Mouse (Mus musculus): ENCODE results near the gene Rab11fip4. TPM values are rescaled to one million over a fixed set of nuclear protein-coding genes. Genes with fewer than 3 reads are reported as not detected.
A peak's percentile ranks its signal among the peaks of the same experiment; 100 is the strongest.

Rab11fip4 gene
- polyA plus RNA-seq, 1 experiment = 4.7 TPM

- H3K4me1 ChIP-seq (ENCODE audit: control insufficient read depth, insufficient read depth, low read length) = no peaks in the 10 kb centered on the region; the same call in 1 of the 2 replicates
- WGBS = 12% methylated on average over 5 of the region's 5 CpGs
- H3K4me3 ChIP-seq (replicated peaks; ENCODE audit: control insufficient read depth, low read depth, low read length) = no peak overlapping the region
- TF ChIP-seq CTCF (IDR thresholded peaks at IDR 0.05; ENCODE audit: control insufficient read depth, insufficient read depth, low read length) (no peak), POLR2A (IDR thresholded peaks at IDR 0.05; ENCODE audit: borderline replicate concordance, control insufficient read depth, low read depth, low read length) (no peak)
- H3K27ac ChIP-seq (ENCODE audit: control insufficient read depth, insufficient read depth, low read depth, low read length, poor library complexity) = no peak overlapping the region; the same call in 1 of the 2 replicates
These were observed 32.0 kb downstream of the Rab11fip4 start for GRCm38 (mm10) chr11:79623029-79623428.

GRCm38 (mm10) chr11:79624801-79625302, 33.8 kb downstream of the Rab11fip4 start:
- Histone ChIP-seq H3K4me3 (replicated peaks; ENCODE audit: control insufficient read depth, low read depth, low read length) (no peak overlapping the region), H3K27ac (ENCODE audit: control insufficient read depth, insufficient read depth, low read depth, low read length, poor library complexity) (no peak overlapping the region), H3K4me1 (ENCODE audit: control insufficient read depth, insufficient read depth, low read length) (no peaks in the 10 kb centered on the region; the same call in 1 of the 2 replicates)
- WGBS = 32% methylated on average over 4 of the region's 4 CpGs
- TF ChIP-seq POLR2A (IDR thresholded peaks at IDR 0.05; ENCODE audit: borderline replicate concordance, control insufficient read depth, low read depth, low read length) (no peak), CTCF (IDR thresholded peaks at IDR 0.05; ENCODE audit: control insufficient read depth, insufficient read depth, low read length) (peak; percentile 77)

GRCm38 (mm10) chr11:79628716-79629115, 37.7 kb downstream of the Rab11fip4 start:
- H3K27ac ChIP-seq (ENCODE audit: control insufficient read depth, insufficient read depth, low read depth, low read length, poor library complexity) = no peak overlapping the region
- no peaks in the 10 kb centered on the region; the same call in 1 of the 2 replicates for H3K4me1 ChIP-seq (ENCODE audit: control insufficient read depth, insufficient read depth, low read length)
- H3K4me3 ChIP-seq (replicated peaks; ENCODE audit: control insufficient read depth, low read depth, low read length) = no peak overlapping the region
- 43% methylated on average over 3 of the region's 3 CpGs for WGBS
- TF ChIP-seq CTCF (IDR thresholded peaks at IDR 0.05; ENCODE audit: control insufficient read depth, insufficient read depth, low read length) (peak; percentile 54), POLR2A (IDR thresholded peaks at IDR 0.05; ENCODE audit: borderline replicate concordance, control insufficient read depth, low read depth, low read length) (no peak)

- H3K27ac ChIP-seq (ENCODE audit: control insufficient read depth, insufficient read depth, low read depth, low read length, poor library complexity) = no peak overlapping the region
- 82% methylated on average over 7 of the region's 7 CpGs for WGBS
These were observed 38.9 kb downstream of the Rab11fip4 start for GRCm38 (mm10) chr11:79629752-79630374.

GRCm38 (mm10) chr11:79630521-79630920, 39.5 kb downstream of the Rab11fip4 start:
- 74% methylated on average over 6 of the region's 6 CpGs for WGBS
- no peak for TF ChIP-seq POLR2A (IDR thresholded peaks at IDR 0.05; ENCODE audit: borderline replicate concordance, control insufficient read depth, low read depth, low read length)
- TF ChIP-seq CTCF (IDR thresholded peaks at IDR 0.05; ENCODE audit: control insufficient read depth, insufficient read depth, low read length) = no peak
- Histone ChIP-seq H3K4me3 (replicated peaks; ENCODE audit: control insufficient read depth, low read depth, low read length) (no peak overlapping the region), H3K4me1 (ENCODE audit: control insufficient read depth, insufficient read depth, low read length) (no peaks in the 10 kb centered on the region), H3K27ac (ENCODE audit: control insufficient read depth, insufficient read depth, low read depth, low read length, poor library complexity) (no peak overlapping the region)

More at GRCm38 (mm10) chr11:79629752-79630374, 38.9 kb downstream of the Rab11fip4 start:
- TF ChIP-seq POLR2A (IDR thresholded peaks at IDR 0.05; ENCODE audit: borderline replicate concordance, control insufficient read depth, low read depth, low read length) (no peak), CTCF (IDR thresholded peaks at IDR 0.05; ENCODE audit: control insufficient read depth, insufficient read depth, low read length) (no peak)
- H3K4me3 ChIP-seq (replicated peaks; ENCODE audit: control insufficient read depth, low read depth, low read length) = no peak overlapping the region
- H3K4me1 ChIP-seq (ENCODE audit: control insufficient read depth, insufficient read depth, low read length) = no peaks in the 10 kb centered on the region

GRCm38 (mm10) chr11:79633366-79633765, 42.4 kb downstream of the Rab11fip4 start:
- no peak overlapping the region for H3K4me3 ChIP-seq (replicated peaks; ENCODE audit: control insufficient read depth, low read depth, low read length)
- H3K27ac ChIP-seq (ENCODE audit: control insufficient read depth, insufficient read depth, low read depth, low read length, poor library complexity) = no peak overlapping the region
- WGBS = 77% methylated on average over 8 of the region's 8 CpGs
- TF ChIP-seq CTCF (IDR thresholded peaks at IDR 0.05; ENCODE audit: control insufficient read depth, insufficient read depth, low read length) = no peak
- TF ChIP-seq POLR2A (IDR thresholded peaks at IDR 0.05; ENCODE audit: borderline replicate concordance, control insufficient read depth, low read depth, low read length) = no peak
- no peaks in the 10 kb centered on the region for H3K4me1 ChIP-seq (ENCODE audit: control insufficient read depth, insufficient read depth, low read length)

- TF ChIP-seq CTCF (IDR thresholded peaks at IDR 0.05; ENCODE audit: control insufficient read depth, insufficient read depth, low read length) (no peak), POLR2A (IDR thresholded peaks at IDR 0.05; ENCODE audit: borderline replicate concordance, control insufficient read depth, low read depth, low read length) (no peak)
- no peak overlapping the region for H3K4me3 ChIP-seq (replicated peaks; ENCODE audit: control insufficient read depth, low read depth, low read length)
- WGBS = 80% methylated on average over 6 of the region's 6 CpGs
- H3K4me1 ChIP-seq (ENCODE audit: control insufficient read depth, insufficient read depth, low read length) = no peaks in the 10 kb centered on the region; the same call in 1 of the 2 replicates
- H3K27ac ChIP-seq (ENCODE audit: control insufficient read depth, insufficient read depth, low read depth, low read length, poor library complexity) = no peak overlapping the region
These were observed 44.8 kb downstream of the Rab11fip4 start for GRCm38 (mm10) chr11:79635661-79636449.

GRCm38 (mm10) chr11:79636481-79636880, 45.5 kb downstream of the Rab11fip4 start:
- no peak overlapping the region for H3K4me3 ChIP-seq (replicated peaks; ENCODE audit: control insufficient read depth, low read depth, low read length)
- TF ChIP-seq POLR2A (IDR thresholded peaks at IDR 0.05; ENCODE audit: borderline replicate concordance, control insufficient read depth, low read depth, low read length) = no peak
- WGBS = 81% methylated on average over 1 of the region's 1 CpGs
- no peaks in the 10 kb centered on the region; the same call in 1 of the 2 replicates for H3K4me1 ChIP-seq (ENCODE audit: control insufficient read depth, insufficient read depth, low read length)
- no peak overlapping the region for H3K27ac ChIP-seq (ENCODE audit: control insufficient read depth, insufficient read depth, low read depth, low read length, poor library complexity)
